Mouse (Mus musculus): ENCODE results near the gene Nrxn3.

- TF ChIP-seq CTCF (IDR thresholded peaks at IDR 0.05; ENCODE audit: low read depth, low read length) (no peak), POLR2A (IDR thresholded peaks at IDR 0.05; ENCODE audit: borderline replicate concordance, low read depth, low read length) (no peak)
These were observed 653.9 kb downstream of the Nrxn3 start for GRCm38 (mm10) chr12:89376600-89376999.
